Mouse (Mus musculus): ENCODE measurements around the gene Prdx2. TPM values are rescaled to one million over a fixed set of nuclear protein-coding genes. Genes with fewer than 3 reads are reported as not detected.

The Prdx2 gene
- polyA plus RNA-seq, 1 experiment, result 351 TPM

- DNase-seq, result no peak
- WGBS, result 2% methylated on average over 21 of the region's 21 CpGs
- Histone ChIP-seq H3K27ac (ENCODE audit: insufficient read depth, low read length) (peak overlapping the region; percentile 60), H3K4me3 (replicated peaks; ENCODE audit: insufficient read depth, low read depth, low read length) (peak overlapping the region; percentile 90), H3K4me1 (ENCODE audit: control insufficient read depth, insufficient read depth, low read length) (peaks cover 2% of the 10 kb centered on the region; the same call in 1 of the 2 replicates), H3K27me3 (ENCODE audit: control insufficient read depth, insufficient read depth, low read length) (no peaks in the 10 kb centered on the region)
- TF ChIP-seq CTCF (IDR thresholded peaks at IDR 0.05; ENCODE audit: borderline replicate concordance, insufficient read depth, low read depth, low read length), result no peak
- TF ChIP-seq POLR2A (IDR thresholded peaks at IDR 0.05; ENCODE audit: borderline replicate concordance, insufficient read depth, low read length), result no peak
These were observed 876 bp downstream of the Prdx2 start for GRCm38 (mm10) chr8:84970135-84970790.

GRCm38 (mm10) chr8:84970913-84971312, 1.5 kb downstream of the Prdx2 start:
- DNase-seq, result no peak
- H3K27ac ChIP-seq (ENCODE audit: insufficient read depth, low read length), result no peak overlapping the region
- no peaks in the 10 kb centered on the region for H3K27me3 ChIP-seq (ENCODE audit: control insufficient read depth, insufficient read depth, low read length)
- 50% methylated on average over 5 of the region's 5 CpGs for WGBS
- H3K4me3 ChIP-seq (replicated peaks; ENCODE audit: insufficient read depth, low read depth, low read length), result peak overlapping the region; percentile 12
- TF ChIP-seq CTCF (IDR thresholded peaks at IDR 0.05; ENCODE audit: borderline replicate concordance, insufficient read depth, low read depth, low read length) (no peak), POLR2A (IDR thresholded peaks at IDR 0.05; ENCODE audit: borderline replicate concordance, insufficient read depth, low read length) (no peak)
- H3K4me1 ChIP-seq (ENCODE audit: control insufficient read depth, insufficient read depth, low read length), result peaks cover 2% of the 10 kb centered on the region; the same call in 1 of the 2 replicates

GRCm38 (mm10) chr8:84973079-84973478, 3.7 kb downstream of the Prdx2 start:
- no peaks in the 10 kb centered on the region for H3K27me3 ChIP-seq (ENCODE audit: control insufficient read depth, insufficient read depth, low read length)
- WGBS, result 88% methylated on average over 1 of the region's 1 CpGs
- no peak overlapping the region for H3K27ac ChIP-seq (ENCODE audit: insufficient read depth, low read length)
- DNase-seq, result no peak
- TF ChIP-seq CTCF (IDR thresholded peaks at IDR 0.05; ENCODE audit: borderline replicate concordance, insufficient read depth, low read depth, low read length) (no peak), POLR2A (IDR thresholded peaks at IDR 0.05; ENCODE audit: borderline replicate concordance, insufficient read depth, low read length) (no peak)
- no peak overlapping the region for H3K4me3 ChIP-seq (replicated peaks; ENCODE audit: insufficient read depth, low read depth, low read length)
- peaks cover 2% of the 10 kb centered on the region; the same call in 1 of the 2 replicates for H3K4me1 ChIP-seq (ENCODE audit: control insufficient read depth, insufficient read depth, low read length)

GRCm38 (mm10) chr8:84973803-84974542, 4.6 kb downstream of the Prdx2 start:
- 29% methylated on average over 4 of the region's 4 CpGs for WGBS
- TF ChIP-seq POLR2A (IDR thresholded peaks at IDR 0.05; ENCODE audit: borderline replicate concordance, insufficient read depth, low read length), result no peak
- TF ChIP-seq CTCF (IDR thresholded peaks at IDR 0.05; ENCODE audit: borderline replicate concordance, insufficient read depth, low read depth, low read length), result peak; percentile 93
- no peaks in the 10 kb centered on the region for H3K27me3 ChIP-seq (ENCODE audit: control insufficient read depth, insufficient read depth, low read length)
- peaks cover 2% of the 10 kb centered on the region; the same call in 1 of the 2 replicates for H3K4me1 ChIP-seq (ENCODE audit: control insufficient read depth, insufficient read depth, low read length)
- H3K4me3 ChIP-seq (replicated peaks; ENCODE audit: insufficient read depth, low read depth, low read length), result no peak overlapping the region
- no peak overlapping the region for H3K27ac ChIP-seq (ENCODE audit: insufficient read depth, low read length)
- peak; percentile 60 to 70 for DNase-seq

- TF ChIP-seq POLR2A (IDR thresholded peaks at IDR 0.05; ENCODE audit: borderline replicate concordance, insufficient read depth, low read length) (no peak), CTCF (IDR thresholded peaks at IDR 0.05; ENCODE audit: borderline replicate concordance, insufficient read depth, low read depth, low read length) (no peak)
- no peak overlapping the region for H3K27ac ChIP-seq (ENCODE audit: insufficient read depth, low read length)
- no peaks in the 10 kb centered on the region for H3K27me3 ChIP-seq (ENCODE audit: control insufficient read depth, insufficient read depth, low read length)
- 78% methylated on average over 8 of the region's 8 CpGs for WGBS
- no peak overlapping the region for H3K4me3 ChIP-seq (replicated peaks; ENCODE audit: insufficient read depth, low read depth, low read length)
- H3K4me1 ChIP-seq (ENCODE audit: control insufficient read depth, insufficient read depth, low read length), result no peaks in the 10 kb centered on the region; the same call in 1 of the 2 replicates
- no peak for DNase-seq
These were observed 5.3 kb downstream of the Prdx2 start for GRCm38 (mm10) chr8:84974543-84975142.

GRCm38 (mm10) chr8:84975434-84975833, 6.0 kb downstream of the Prdx2 start:
- DNase-seq, result peak in 1 of 2 experiments; percentile 60
- Histone ChIP-seq H3K4me1 (ENCODE audit: control insufficient read depth, insufficient read depth, low read length) (no peaks in the 10 kb centered on the region; the same call in 1 of the 2 replicates), H3K4me3 (replicated peaks; ENCODE audit: insufficient read depth, low read depth, low read length) (no peak overlapping the region), H3K27me3 (ENCODE audit: control insufficient read depth, insufficient read depth, low read length) (no peaks in the 10 kb centered on the region), H3K27ac (ENCODE audit: insufficient read depth, low read length) (no peak overlapping the region)
- WGBS, result 43% methylated on average over 7 of the region's 7 CpGs
- no peak for TF ChIP-seq POLR2A (IDR thresholded peaks at IDR 0.05; ENCODE audit: borderline replicate concordance, insufficient read depth, low read length)
- TF ChIP-seq CTCF (IDR thresholded peaks at IDR 0.05; ENCODE audit: borderline replicate concordance, insufficient read depth, low read depth, low read length), result peak; percentile 74; the same call in 1 of the 2 replicates

- Histone ChIP-seq H3K4me1 (ENCODE audit: control insufficient read depth, insufficient read depth, low read length) (peaks cover 2% of the 10 kb centered on the region), H3K4me3 (replicated peaks; ENCODE audit: insufficient read depth, low read depth, low read length) (peak overlapping the region; percentile 46), H3K27me3 (ENCODE audit: control insufficient read depth, insufficient read depth, low read length) (no peaks in the 10 kb centered on the region), H3K27ac (ENCODE audit: insufficient read depth, low read length) (no peak overlapping the region; the same call in 1 of the 2 replicates)
- DNase-seq, result peak; percentile 96
- WGBS, result 2% methylated on average over 61 of the region's 61 CpGs
- no peak for TF ChIP-seq CTCF (IDR thresholded peaks at IDR 0.05; ENCODE audit: borderline replicate concordance, insufficient read depth, low read depth, low read length)
- TF ChIP-seq POLR2A (IDR thresholded peaks at IDR 0.05; ENCODE audit: borderline replicate concordance, insufficient read depth, low read length), result no peak; the same call in 1 of the 2 replicates
These were observed 6.8 kb downstream of the Prdx2 start for GRCm38 (mm10) chr8:84976031-84976762.
